In the genomic region with DNA sequence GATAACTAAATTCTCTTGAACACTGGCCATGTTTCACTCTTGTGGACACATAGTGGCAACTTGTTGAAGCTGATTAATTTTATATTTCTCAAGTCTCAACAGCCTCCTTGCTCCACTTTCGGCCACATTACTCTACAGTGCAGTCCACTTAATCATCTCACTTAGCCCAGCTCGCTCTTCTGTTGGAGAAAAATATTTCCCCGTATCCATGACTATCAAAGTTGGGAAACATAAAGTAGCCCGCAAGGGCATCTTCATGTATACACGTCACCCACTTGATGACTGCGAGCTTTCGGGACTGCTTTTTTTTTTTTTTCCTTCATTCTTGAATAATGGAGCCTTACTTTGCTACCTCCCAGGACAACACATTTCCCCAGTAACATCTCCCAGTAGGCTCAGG, we compare ENCODE assay signal across 22 mouse cellular contexts.
"Had no signal": no experiment of that assay in that cellular context is flagged by ENCODE, and none has a peak within 500 bp of the region (broad histone marks: within the 10 kb centered on the region; RNA-seq: fewer than 3 reads in every experiment).

No protein-coding gene starts in this region.

- H3K9ac ChIP-seq: limb, embryonic 12.5 days; liver, embryonic 13.5 days; lung, embryonic 15.5 days; midbrain, embryonic 12.5 days; midbrain, embryonic 15.5 days; neural tube, embryonic 12.5 days; neural tube, embryonic 15.5 days had no signal

- H3K4me1 ChIP-seq: liver, embryonic 13.5 days; lung, embryonic 15.5 days; midbrain, embryonic 12.5 days; midbrain, embryonic 15.5 days; neural tube, embryonic 12.5 days had no signal

- H3K4me2 ChIP-seq: limb, embryonic 12.5 days; liver, embryonic 13.5 days; lung, embryonic 15.5 days; midbrain, embryonic 12.5 days; midbrain, embryonic 15.5 days; neural tube, embryonic 12.5 days; neural tube, embryonic 15.5 days had no signal

- ATAC-seq: intestine, postnatal 0 days; midbrain, embryonic 15.5 days had no signal

- H3K36me3 ChIP-seq: liver, embryonic 13.5 days; midbrain, embryonic 12.5 days; midbrain, embryonic 15.5 days; neural tube, embryonic 15.5 days had no signal

- H3K9me3 ChIP-seq: limb, embryonic 12.5 days; liver, embryonic 13.5 days; lung, embryonic 15.5 days; midbrain, embryonic 12.5 days; midbrain, embryonic 15.5 days; neural tube, embryonic 12.5 days; neural tube, embryonic 15.5 days had no signal

- H3K4me3 ChIP-seq: left cerebral cortex, adult 2 months; limb, embryonic 12.5 days; liver, embryonic 13.5 days; lung, embryonic 15.5 days; midbrain, embryonic 12.5 days; midbrain, embryonic 15.5 days; neural tube, embryonic 12.5 days; neural tube, embryonic 15.5 days had no signal

- DNase-seq: kidney, adult 2 months; kidney, postnatal 25 days; layer of hippocampus, postnatal 36 days; liver; liver, embryonic 13.5 days; right cerebral cortex, adult 18-20 months; right cerebral cortex, postnatal 14 days; right cerebral cortex, postnatal 4 days; thymus, adult 2 months; thymus, postnatal 14 days; thymus, postnatal 4 days had no signal

- H3K27ac ChIP-seq: kidney, postnatal 0 days; left cerebral cortex, adult 2 months; limb, embryonic 12.5 days; liver, embryonic 13.5 days; lung, embryonic 15.5 days; macrophage; midbrain, embryonic 12.5 days; midbrain, embryonic 15.5 days; neural tube, embryonic 12.5 days; neural tube, embryonic 15.5 days; stomach, postnatal 0 days had no signal

- H3K27me3 ChIP-seq: limb, embryonic 12.5 days; liver, embryonic 13.5 days; lung, embryonic 15.5 days; midbrain, embryonic 12.5 days; midbrain, embryonic 15.5 days; neural tube, embryonic 12.5 days; neural tube, embryonic 15.5 days had no signal
